Mouse (Mus musculus) spleen, adult 18-20 months (tissue): Measurements from ENCODE around the gene Trib2.

Experiments used
- DNase-seq, 2 experiments: peaks; one replicate each; pipeline ENCODE4 v3.0.0; 2022; ENCODE audit warnings: mixed read lengths in 2 of 2

Gene Trib2

GRCm38 (mm10) chr12:15813819-15814165, 2.9 kb downstream of the Trib2 start:
- DNase-seq = no peak

- DNase-seq = no peak
Measured at GRCm38 (mm10) chr12:15813133-15813818, 3.4 kb downstream of the Trib2 start.

DNA sequence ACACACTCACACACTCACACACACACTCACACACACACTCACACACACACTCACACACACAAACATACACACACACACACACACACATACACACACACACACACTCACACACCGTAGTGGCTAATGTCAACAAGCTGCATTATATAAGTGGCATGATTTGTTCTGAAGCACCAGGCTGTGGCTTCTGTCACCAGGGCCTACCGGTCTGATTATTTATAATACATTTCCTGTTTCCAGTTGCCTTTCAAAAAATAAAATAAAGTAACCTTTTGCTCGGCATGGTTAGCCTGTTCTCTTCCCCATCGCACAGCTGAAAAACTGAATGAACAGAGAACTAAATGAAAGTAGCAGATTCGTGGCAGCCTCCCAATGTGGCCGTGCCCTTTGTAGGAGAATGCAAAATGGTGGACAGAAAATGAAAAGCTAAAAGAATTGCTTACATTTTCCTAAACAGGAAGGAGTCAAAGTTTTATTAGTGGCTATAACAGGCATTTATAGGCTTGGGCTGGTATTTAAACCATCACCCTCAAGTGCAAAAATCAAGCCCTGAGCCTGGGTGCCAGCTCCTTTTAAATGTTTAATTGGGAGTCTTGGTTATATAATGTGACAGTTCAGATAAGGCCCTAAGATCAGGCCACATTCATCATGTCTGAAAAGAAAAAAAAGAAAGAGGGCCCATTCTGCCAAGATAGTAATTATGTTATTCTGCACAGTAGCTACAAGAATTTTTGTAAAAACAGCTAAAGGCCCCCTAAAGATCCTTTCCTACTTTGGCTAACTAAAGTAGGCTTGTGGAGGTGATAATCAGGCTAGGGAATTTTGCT, 4.4 kb downstream of the Trib2 start:
- DNase-seq = no peak

DNA sequence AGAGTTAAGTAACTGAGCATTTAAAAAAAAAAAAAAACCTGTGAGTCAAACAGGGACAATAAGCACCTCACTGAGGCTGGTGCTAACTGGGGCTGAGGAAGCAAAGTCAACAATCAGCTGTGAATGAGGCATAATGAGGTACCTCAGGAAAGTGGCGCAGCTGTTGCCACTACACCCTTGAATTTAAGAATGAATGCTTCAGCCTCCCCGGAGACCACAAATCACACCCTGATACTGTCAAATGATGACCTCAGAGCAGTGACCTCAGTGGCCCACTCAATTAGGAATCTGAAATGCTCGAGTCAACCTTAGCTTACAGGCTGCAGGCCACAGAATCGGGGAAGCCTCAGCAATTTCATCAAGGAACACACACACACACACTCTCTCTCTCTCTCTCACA, 5.0 kb downstream of the Trib2 start:
- DNase-seq = no peak

DNA sequence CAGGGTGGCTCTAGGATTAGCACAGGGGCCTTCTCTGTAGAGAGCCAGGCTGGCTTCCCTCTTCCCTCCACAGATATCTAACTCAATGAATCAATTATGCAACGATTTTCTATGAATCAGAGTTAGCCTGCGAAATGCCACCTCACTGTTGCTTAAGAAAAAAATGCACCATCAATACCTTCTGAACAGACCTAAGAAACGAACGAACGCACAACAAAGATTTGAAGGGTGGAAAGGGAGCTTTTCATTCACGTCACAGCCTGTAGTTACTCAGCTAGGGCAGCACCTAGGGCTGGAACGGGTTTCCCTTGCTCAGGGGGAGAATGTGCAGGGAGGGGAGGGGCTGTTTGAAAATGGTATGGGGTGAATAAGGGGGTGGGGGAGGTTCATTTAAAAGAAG, 5.8 kb downstream of the Trib2 start:
- no peak for DNase-seq

- DNase-seq = no peak
Measured at GRCm38 (mm10) chr12:15809657-15810056, 7.1 kb downstream of the Trib2 start.

DNA sequence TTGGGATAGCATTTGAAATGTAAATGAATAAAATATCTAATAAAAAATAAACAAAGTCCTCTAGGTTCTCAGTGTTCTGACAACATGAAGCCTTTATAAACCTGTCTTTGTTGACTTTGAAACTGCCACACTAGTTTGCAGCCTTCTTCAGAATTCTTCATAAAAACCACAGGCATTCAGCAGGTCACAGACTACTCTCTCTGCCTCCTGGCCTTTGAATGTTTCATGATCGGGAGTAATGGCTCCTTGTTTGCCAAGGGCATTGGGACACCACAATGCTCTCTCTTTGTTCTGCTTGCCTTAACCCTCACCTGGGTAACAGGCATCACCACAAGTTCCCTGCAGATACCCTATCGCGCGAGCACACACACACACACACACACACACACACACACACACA, 7.5 kb downstream of the Trib2 start:
- DNase-seq = no peak

DNA sequence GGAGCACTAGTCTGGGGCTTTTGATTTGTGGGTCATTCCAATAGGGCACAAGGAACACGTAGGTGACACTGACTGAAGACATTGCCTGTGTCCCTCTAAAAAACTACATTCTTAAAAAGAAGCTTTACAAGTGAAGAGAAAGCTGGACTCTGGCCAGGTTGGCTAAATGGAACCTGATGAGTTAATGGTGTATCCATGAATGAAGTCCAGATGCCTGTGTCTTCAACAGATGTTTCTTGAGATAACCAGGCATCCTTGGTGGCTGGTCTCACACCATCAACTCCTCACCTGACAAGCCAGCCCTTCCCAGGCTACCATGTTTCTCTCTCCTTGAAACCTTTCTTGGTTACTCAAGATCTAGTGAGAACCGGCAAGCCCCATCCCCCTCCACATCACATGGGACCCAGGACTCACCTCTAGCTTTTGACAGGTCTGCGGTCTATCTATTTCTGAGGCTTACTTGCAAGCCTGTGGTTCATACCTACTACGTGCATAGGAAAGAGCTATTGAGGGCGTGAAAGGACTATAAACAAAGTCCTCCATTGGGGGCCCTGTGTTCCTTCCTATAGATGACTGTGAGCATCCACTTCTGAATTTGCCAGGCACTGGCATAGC, 8.4 kb downstream of the Trib2 start:
- no peak for DNase-seq

DNA sequence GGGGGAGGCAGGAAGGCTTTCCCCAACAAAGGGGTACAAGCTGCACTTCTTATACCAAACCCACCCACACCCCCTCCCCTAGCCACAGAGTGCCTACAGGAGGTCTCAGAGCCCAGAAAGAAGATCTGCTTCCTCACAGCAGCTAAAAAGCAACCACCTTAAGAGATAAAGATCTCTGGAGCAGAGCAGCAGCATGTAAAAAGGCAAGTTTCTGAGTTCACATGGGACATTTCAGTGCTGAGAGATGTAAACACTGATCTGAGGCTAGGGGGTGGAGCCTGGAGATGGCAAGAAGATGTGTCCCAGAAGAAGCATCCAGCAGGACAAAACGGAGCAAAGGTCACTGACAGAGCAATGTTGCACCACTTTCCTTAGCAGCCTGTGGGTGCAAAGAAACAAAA, 11.8 kb downstream of the Trib2 start:
- DNase-seq = no peak

DNA sequence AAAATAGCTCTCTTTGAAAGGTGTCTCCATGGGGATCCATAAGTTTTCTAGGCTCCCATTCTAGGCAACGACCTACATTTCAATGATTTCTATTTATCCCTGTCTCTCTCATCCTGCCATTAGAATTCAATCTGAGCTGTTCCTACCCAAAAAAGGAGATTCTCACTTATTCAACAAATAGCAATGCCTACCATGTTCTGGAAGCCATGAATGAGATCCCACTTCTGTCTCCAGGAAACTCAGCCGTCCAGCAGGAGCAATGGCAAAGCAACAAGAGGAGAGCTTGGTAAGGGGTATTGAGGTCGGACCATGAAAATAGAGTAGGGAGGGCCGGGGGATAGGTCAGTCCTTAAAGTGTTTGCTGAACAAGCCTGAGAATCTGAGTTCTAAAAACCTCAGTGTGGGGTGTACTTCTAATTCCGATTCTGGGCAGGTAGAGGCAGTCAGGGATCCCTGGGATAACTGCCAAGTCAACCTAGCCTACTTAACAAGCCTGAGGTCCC, 12.7 kb downstream of the Trib2 start:
- DNase-seq = no peak

DNA sequence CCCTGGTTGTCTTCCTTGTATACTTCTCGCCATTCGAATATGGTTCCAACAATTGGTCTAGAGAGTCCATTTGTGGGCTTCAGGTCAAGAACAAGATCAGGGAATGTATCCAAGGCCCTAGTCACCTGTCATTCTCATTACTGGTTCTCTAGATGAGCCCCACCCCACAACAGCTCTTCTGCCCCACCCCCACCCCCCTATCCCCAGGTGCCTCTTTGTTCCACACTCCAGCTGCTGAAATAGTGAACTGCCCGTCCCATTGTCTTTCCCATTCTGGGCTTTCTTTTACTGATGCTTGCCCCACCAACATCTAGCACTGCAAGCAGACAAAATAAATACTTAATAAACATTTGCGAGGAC, 15.2 kb downstream of the Trib2 start:
- no peak for DNase-seq

- DNase-seq = no peak
Measured at GRCm38 (mm10) chr12:15800914-15801570, 15.7 kb downstream of the Trib2 start.

GRCm38 (mm10) chr12:15800196-15800913, 16.4 kb downstream of the Trib2 start:
- DNase-seq = no peak

DNA sequence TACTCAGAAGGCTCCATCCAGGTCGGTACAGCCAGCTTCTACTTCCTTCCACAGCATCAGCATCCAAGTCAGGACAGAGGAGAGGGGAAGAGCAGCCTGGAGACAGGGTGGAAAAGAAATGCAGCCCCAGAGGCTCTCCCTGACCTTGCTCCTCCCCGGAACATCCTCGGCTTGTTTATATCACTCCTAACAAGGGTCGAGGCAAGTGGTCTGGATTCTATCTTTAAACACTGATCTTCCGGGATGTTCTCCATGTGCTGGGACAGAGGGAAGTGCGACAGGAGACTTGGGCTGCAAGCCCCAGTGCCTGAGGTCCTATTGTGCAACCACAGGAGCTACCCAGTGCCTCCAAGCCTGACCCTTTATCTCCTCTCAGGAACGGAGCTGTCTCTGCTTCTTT, 18.7 kb downstream of the Trib2 start:
- no peak for DNase-seq

DNA sequence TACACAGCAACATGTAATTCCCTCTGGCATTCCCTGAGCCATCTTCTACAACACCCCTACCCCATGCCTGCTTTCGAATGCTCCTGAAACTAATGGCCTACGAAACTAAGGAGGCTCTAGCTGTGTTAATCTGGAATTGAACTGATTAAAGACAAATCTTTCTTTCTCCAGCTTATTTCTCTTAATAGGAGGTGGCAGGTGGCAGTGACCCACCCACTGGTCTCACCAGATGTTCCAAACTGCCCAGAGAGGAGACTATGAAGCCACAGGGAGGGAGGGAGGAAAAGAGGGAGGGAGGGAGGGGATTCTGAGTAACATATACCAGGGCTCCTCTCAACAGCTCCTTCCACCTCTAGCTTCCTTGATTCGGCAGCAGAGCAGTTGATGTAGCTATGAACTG, 20.8 kb downstream of the Trib2 start:
- no peak for DNase-seq

DNA sequence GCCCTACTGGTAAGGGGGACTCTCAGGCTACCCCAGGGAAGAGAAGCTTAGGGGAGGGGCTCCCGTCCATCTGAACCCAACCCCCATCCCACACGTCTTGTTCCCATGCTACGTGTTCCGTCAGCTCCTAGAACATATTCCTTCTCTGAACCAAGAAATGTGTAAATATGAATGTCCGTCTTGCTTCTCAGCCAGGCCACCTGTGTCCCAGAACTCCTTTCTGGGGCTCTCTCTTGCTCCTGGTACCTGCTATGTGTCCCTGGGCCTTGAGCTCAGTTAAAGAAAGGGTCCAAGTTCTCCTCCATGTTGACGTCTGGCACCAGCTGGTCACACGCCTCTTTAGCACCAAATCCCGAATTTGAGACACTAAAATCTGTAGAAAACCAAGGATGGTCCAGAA, 23.4 kb downstream of the Trib2 start:
- no peak for DNase-seq

DNA sequence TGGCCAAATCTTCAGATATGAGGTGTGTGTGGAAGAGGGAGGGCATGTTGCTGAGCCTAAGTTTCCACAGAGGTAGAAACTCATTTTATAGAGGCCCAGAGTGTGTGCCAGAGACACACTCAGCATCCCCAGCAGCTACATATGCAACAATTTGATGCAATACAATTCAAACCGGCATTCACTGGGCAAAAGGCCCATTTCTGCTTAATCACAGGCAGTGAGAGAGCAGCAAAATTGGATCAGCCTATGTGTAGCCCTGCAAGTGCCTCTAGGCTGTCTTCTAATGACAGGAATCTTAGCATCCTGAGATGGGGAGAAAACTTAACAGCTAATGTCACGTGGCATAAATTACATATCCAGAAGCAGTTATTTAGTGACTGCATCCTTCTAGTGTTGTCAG, 26.5 kb downstream of the Trib2 start:
- DNase-seq = no peak

GRCm38 (mm10) chr12:15777047-15777446, 39.7 kb downstream of the Trib2 start:
- no peak for DNase-seq

- DNase-seq = no peak
Measured at GRCm38 (mm10) chr12:15771686-15772085, 45.0 kb downstream of the Trib2 start.

DNA sequence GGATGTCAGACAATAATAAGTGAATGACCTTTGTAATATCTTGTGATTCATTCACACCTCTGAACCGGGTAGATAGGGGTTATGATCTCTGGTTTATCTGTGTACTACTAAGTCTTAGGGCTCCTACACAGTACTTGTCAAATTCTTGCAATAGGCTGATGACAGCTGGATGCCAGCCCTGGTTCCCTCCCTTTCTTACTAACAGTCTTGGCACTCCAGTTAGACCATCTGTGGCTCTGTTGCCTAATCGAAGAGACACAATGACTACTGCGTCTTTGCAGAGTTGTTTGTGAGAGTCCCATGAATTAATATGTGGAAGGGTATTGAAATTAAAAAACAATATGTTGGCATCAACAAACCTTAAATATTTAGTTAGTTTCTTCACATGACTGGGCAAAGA, 48.2 kb downstream of the Trib2 start:
- no peak for DNase-seq

GRCm38 (mm10) chr12:15765996-15766395, 50.7 kb downstream of the Trib2 start:
- no peak for DNase-seq

GRCm38 (mm10) chr12:15765238-15765637, 51.5 kb downstream of the Trib2 start:
- no peak for DNase-seq
